29 mouse cellular contexts compared by ENCODE assay signal in the genomic region with DNA sequence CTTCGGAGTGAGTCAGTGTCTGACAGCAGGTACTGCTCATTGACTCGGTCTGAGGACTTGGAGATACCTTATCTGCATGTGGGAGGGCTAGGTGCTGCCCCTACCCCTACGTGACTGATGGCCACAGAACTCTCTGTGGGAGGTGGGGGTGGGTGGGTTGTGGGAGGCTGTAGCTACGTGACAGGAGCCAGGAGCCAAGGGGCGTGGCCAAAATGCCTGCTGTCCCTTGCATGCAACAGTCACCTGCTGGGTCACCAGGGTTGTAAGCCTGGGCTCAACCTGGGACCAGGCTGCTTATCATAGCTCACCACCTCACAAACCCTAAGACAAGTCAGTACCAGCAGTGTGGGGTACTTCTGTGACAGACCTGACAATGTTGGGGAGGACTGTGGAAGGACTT. TPM values are rescaled to one million over a fixed set of nuclear protein-coding genes. Genes with fewer than 3 reads are reported as not detected.
DNase-seq lines count a peak whose midpoint lies in the region; ATAC-seq and TF ChIP-seq lines count a peak whose summit lies in the region.
"Had no signal": no experiment of that assay in that cellular context is flagged by ENCODE, and none has a peak within 500 bp of the region (broad histone marks: within the 10 kb centered on the region; RNA-seq: fewer than 3 reads in every experiment).

No protein-coding gene starts in this region.

- peak; percentile 50; the same call in 1 of the 2 replicates for ATAC-seq in liver, embryonic 11.5 days (replicated peaks; ENCODE audit: low FRiP score)
- no peak for ATAC-seq in liver, postnatal 0 days
- no peak for ATAC-seq in hindbrain, embryonic 13.5 days (ENCODE audit: low FRiP score)
- ATAC-seq: forebrain, embryonic 15.5 days; hindbrain, postnatal 0 days had no signal

- no peak overlapping the region for H3K4me3 ChIP-seq in liver, embryonic 11.5 days (ENCODE audit: low read depth, low read length)
- no peak overlapping the region for H3K4me3 ChIP-seq in liver, postnatal 0 days (ENCODE audit: low read depth, low read length)
- H3K4me3 ChIP-seq in hindbrain, embryonic 13.5 days, result no peak overlapping the region
- H3K4me3 ChIP-seq: embryonic facial prominence, embryonic 10.5 days; embryonic facial prominence, embryonic 13.5 days; erythroblast, embryonic 14.5 days; forebrain, embryonic 12.5 days; forebrain, embryonic 15.5 days; heart, embryonic 12.5 days; heart, embryonic 15.5 days; hindbrain, embryonic 10.5 days had no signal

- H3K27ac ChIP-seq in liver, embryonic 11.5 days (ENCODE audit: low read depth, low read length), result no peak overlapping the region
- H3K27ac ChIP-seq in liver, postnatal 0 days (ENCODE audit: low read depth), result no peak overlapping the region
- no peak overlapping the region for H3K27ac ChIP-seq in hindbrain, embryonic 13.5 days
- H3K27ac ChIP-seq: embryonic facial prominence, embryonic 10.5 days; embryonic facial prominence, embryonic 13.5 days; forebrain, embryonic 12.5 days; forebrain, embryonic 15.5 days; heart, embryonic 15.5 days; hindbrain, embryonic 10.5 days; hindbrain, embryonic 14.5 days; hindbrain, postnatal 0 days had no signal

- DNase-seq in liver, embryonic 11.5 days (ENCODE audit: low spot score), result no peak
- DNase-seq in liver, postnatal 0 days, result no peak
- DNase-seq in A20 (ENCODE audit: low read depth, low spot score), result peak; percentile 83
- DNase-seq in R1 (ENCODE audit: low read depth, low spot score), result peak; percentile 28
- DNase-seq in testis, postnatal 10 days (ENCODE audit: low spot score), result peak; percentile 41
- DNase-seq in cerebellum, adult 11 months, result no peak
- DNase-seq: adrenal gland, adult 2 months; adrenal gland, postnatal 14 days; B cell, adult 2 months; cerebellum, adult 11-12 months; cerebellum, adult 8-10 months; cerebellum, postnatal 10 days; cerebellum, postnatal 36 days; embryo, embryonic 11 days; gastrocnemius, postnatal 25 days; heart, adult 18-20 months; heart, postnatal 10 days; heart, postnatal 36 days had no signal

- TF ChIP-seq CTCF in liver, postnatal 0 days (IDR thresholded peaks at IDR 0.05; ENCODE audit: low read depth), result no peak

- no peak for TF ChIP-seq EP300 in liver, postnatal 0 days (IDR thresholded peaks at IDR 0.05; ENCODE audit: low read depth)

- H3K4me1 ChIP-seq in liver, embryonic 11.5 days (replicated peaks; ENCODE audit: control insufficient read depth, insufficient read depth, low read length), result peaks cover 6% of the 10 kb centered on the region
- H3K4me1 ChIP-seq in liver, postnatal 0 days (ENCODE audit: insufficient read depth), result no peaks in the 10 kb centered on the region
- H3K4me1 ChIP-seq in hindbrain, embryonic 13.5 days (replicated peaks), result peaks cover 19% of the 10 kb centered on the region

- no peaks in the 10 kb centered on the region for H3K9me3 ChIP-seq in liver, embryonic 11.5 days (ENCODE audit: control insufficient read depth, low read length)
- no peaks in the 10 kb centered on the region for H3K9me3 ChIP-seq in liver, postnatal 0 days (ENCODE audit: low read length)
- peaks cover 6% of the 10 kb centered on the region for H3K9me3 ChIP-seq in hindbrain, embryonic 13.5 days
- H3K9me3 ChIP-seq: embryonic facial prominence, embryonic 10.5 days; embryonic facial prominence, embryonic 13.5 days; forebrain, embryonic 12.5 days; forebrain, embryonic 15.5 days; heart, embryonic 15.5 days had no signal

- H3K4me2 ChIP-seq in liver, embryonic 11.5 days, result no peak overlapping the region
- no peak overlapping the region for H3K4me2 ChIP-seq in liver, postnatal 0 days (ENCODE audit: low read depth, low read length)
- H3K4me2 ChIP-seq in hindbrain, embryonic 13.5 days, result no peak overlapping the region
- H3K4me2 ChIP-seq: embryonic facial prominence, embryonic 13.5 days; forebrain, embryonic 12.5 days; forebrain, embryonic 15.5 days; heart, embryonic 12.5 days; heart, embryonic 15.5 days; hindbrain, embryonic 14.5 days had no signal

- H3K27me3 ChIP-seq in liver, embryonic 11.5 days (replicated peaks; ENCODE audit: control insufficient read depth, insufficient read depth, low read length), result no peaks in the 10 kb centered on the region
- H3K27me3 ChIP-seq in liver, postnatal 0 days (ENCODE audit: insufficient read depth, low read length), result no peaks in the 10 kb centered on the region
- H3K27me3 ChIP-seq in hindbrain, embryonic 13.5 days, result no peaks in the 10 kb centered on the region
- H3K27me3 ChIP-seq: embryonic facial prominence, embryonic 13.5 days; forebrain, embryonic 15.5 days; heart, embryonic 12.5 days; heart, embryonic 15.5 days had no signal

- no peaks in the 10 kb centered on the region for H3K36me3 ChIP-seq in liver, embryonic 11.5 days (ENCODE audit: control insufficient read depth, insufficient read depth, low read length)
- no peaks in the 10 kb centered on the region for H3K36me3 ChIP-seq in liver, postnatal 0 days (replicated peaks; ENCODE audit: insufficient read depth, low read length)
- H3K36me3 ChIP-seq in hindbrain, embryonic 13.5 days, result no peaks in the 10 kb centered on the region
- H3K36me3 ChIP-seq: embryonic facial prominence, embryonic 10.5 days; embryonic facial prominence, embryonic 13.5 days; forebrain, embryonic 12.5 days; forebrain, embryonic 15.5 days; heart, embryonic 12.5 days; heart, embryonic 15.5 days; hindbrain, embryonic 10.5 days had no signal

- H3K9ac ChIP-seq in liver, embryonic 11.5 days (ENCODE audit: low read depth, low read length), result no peak overlapping the region
- H3K9ac ChIP-seq in liver, postnatal 0 days (replicated peaks), result no peak overlapping the region
- no peak overlapping the region for H3K9ac ChIP-seq in hindbrain, embryonic 13.5 days
- H3K9ac ChIP-seq: embryonic facial prominence, embryonic 13.5 days; forebrain, embryonic 12.5 days; forebrain, embryonic 15.5 days; heart, embryonic 12.5 days; heart, embryonic 15.5 days; hindbrain, embryonic 14.5 days had no signal

- 40% methylated on average over 5 of the region's 5 CpGs for WGBS in liver, embryonic 11.5 days
- 52% methylated on average over 5 of the region's 5 CpGs for WGBS in liver, postnatal 0 days (ENCODE audit: insufficient replicate concordance)
- 74% methylated on average over 5 of the region's 5 CpGs for WGBS in hindbrain, embryonic 13.5 days

RNA-seq across cellular contexts. Expression of a gene that starts 28.4 kb away (rescaled TPM):
- 0.04 and 0.05 TPM in 2 replicates for polyA plus RNA-seq in liver, embryonic 11.5 days (2014; fragmentation: Nextera tagmentation; extraction: Ambion mirVana)
- polyA plus RNA-seq in liver, postnatal 0 days (2015; fragmentation: Nextera tagmentation; extraction: Ambion mirVana), result not detected in 2 replicates
- polyA plus RNA-seq in hindbrain, embryonic 13.5 days (2015; fragmentation: Nextera tagmentation; extraction: Ambion mirVana), result 24.6 and 30.0 TPM in 2 replicates
- polyA plus RNA-seq: erythroblast, embryonic 14.5 days; heart, embryonic 12.5 days; heart, embryonic 15.5 days had no signal

Comparison
In these comparisons a context has a peak if more than half of its experiments do, and no peak if none do; other contexts are left out.
1. DNase-seq: peak in A20 (single experiment), R1 (single experiment) and testis, postnatal 10 days (single experiment); none in liver, embryonic 11.5 days (single experiment), liver, postnatal 0 days (single experiment) and cerebellum, adult 11 months (single experiment).
2. RNA of a gene that starts 28.4 kb away (polyA plus RNA-seq): 24.6 to 30.0 TPM in hindbrain, embryonic 13.5 days; 0.04 to 0.05 TPM in liver, embryonic 11.5 days and not detected in liver, postnatal 0 days; every median in the first group is over 10 times any median in the second.